Mouse (Mus musculus): ENCODE measurements at regions not wholly inside any gene's neighbourhood (a gene's known extent, or its start where the extent isn't known, plus 50 kb on each side); places are given as distances from the start of the nearest gene placed in this dataset.

DNA sequence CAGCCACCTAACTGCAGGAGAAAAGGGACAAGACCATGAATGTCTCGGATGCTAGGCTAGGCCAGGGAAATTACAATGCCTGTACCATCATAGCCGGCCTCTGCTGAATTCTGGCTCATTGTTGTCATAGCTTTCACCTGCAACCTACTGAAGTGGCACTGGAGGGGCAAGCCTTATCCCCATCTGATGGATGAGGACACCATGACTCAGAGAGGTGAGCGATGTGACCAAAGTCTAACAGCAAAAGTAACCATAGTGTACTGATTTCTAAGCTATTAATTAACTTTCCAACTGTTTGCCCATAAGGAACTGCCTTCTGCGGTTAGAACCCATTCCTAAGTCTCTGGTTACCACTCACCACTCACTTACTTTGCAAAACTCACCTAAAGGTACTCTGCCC, 536.6 kb upstream of the Klf4 start:
- no peak overlapping the region for H3K4me2 ChIP-seq
- no peak overlapping the region for H3K4me3 ChIP-seq
- H3K4me1 ChIP-seq (replicated peaks) = no peaks in the 10 kb centered on the region
- 94% methylated on average over 4 of the region's 4 CpGs for WGBS
- no peaks in the 10 kb centered on the region for H3K27me3 ChIP-seq
- no peaks in the 10 kb centered on the region for H3K36me3 ChIP-seq
- H3K9me3 ChIP-seq = no peaks in the 10 kb centered on the region
- no peak overlapping the region for H3K9ac ChIP-seq
- H3K27ac ChIP-seq = no peak overlapping the region
- ATAC-seq (ENCODE audit: low FRiP score) = no peak

DNA sequence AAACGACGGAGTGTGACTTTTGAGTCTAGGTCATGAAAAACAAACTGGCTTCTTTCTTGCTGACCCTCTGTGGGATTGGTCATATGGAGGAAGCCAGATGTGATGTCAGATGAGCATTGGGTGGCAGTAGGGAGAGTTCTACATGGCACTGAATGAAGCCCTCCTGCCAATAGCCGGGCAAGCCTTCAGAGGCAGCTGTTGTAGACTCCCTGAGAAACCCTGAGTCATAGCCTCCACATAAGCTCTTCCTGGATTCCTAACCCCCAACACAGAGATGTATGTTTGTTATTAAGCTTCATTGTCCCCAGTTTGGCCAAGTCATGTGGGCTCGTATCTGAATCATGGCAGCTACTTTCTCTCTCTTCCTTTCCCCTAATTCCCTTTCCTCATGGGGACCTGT, 532.4 kb upstream of the Klf4 start:
- H3K4me3 ChIP-seq = no peak overlapping the region
- H3K36me3 ChIP-seq = no peaks in the 10 kb centered on the region
- no peak overlapping the region for H3K4me2 ChIP-seq
- WGBS = 96% methylated on average over 4 of the region's 4 CpGs
- no peaks in the 10 kb centered on the region for H3K9me3 ChIP-seq
- no peak for ATAC-seq (ENCODE audit: low FRiP score)
- H3K27me3 ChIP-seq = no peaks in the 10 kb centered on the region
- no peak overlapping the region for H3K9ac ChIP-seq
- H3K27ac ChIP-seq = no peak overlapping the region
- no peaks in the 10 kb centered on the region for H3K4me1 ChIP-seq (replicated peaks)

DNA sequence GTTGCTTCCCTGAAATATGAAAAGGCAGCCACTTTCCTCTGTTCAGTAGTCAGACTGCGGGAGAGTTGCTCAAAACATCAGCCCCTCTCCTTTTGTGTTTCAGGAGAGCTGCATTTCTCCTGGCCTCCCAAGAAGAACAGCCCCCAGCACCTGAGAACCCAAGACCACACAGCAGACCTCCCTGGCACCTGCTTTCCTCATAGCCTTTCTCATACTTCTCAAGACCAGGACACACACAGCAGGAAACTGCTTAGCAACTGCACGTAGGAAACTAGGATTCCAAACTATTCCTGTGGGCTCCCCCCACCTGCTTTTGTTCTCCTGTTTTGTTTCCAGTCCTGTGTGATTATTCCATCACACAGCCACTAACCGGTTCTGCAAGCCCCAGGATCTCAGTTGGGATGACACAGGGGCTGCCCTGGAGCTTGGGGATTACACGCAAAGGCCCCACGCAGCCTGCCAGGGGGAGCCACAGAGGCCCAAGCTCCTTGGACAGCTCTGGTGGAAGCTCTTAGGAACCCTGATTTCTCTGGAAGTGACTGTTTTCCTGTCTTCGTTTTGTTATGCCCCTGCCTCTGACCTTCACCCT, 519.6 kb upstream of the Klf4 start:
- Histone ChIP-seq H3K27me3 (0 out of 2 replicates have a peak, but pooled peaks cover 4% of the 10 kb centered on the region), H3K9me3 (no peaks in the 10 kb centered on the region), H3K4me2 (no peak overlapping the region), H3K27ac (no peak overlapping the region), H3K4me3 (no peak overlapping the region), H3K9ac (no peak overlapping the region), H3K36me3 (no peaks in the 10 kb centered on the region), H3K4me1 (replicated peaks) (peaks cover 19% of the 10 kb centered on the region)
- WGBS = 36% methylated on average over 6 of the region's 6 CpGs
- no peak for ATAC-seq (ENCODE audit: low FRiP score)

DNA sequence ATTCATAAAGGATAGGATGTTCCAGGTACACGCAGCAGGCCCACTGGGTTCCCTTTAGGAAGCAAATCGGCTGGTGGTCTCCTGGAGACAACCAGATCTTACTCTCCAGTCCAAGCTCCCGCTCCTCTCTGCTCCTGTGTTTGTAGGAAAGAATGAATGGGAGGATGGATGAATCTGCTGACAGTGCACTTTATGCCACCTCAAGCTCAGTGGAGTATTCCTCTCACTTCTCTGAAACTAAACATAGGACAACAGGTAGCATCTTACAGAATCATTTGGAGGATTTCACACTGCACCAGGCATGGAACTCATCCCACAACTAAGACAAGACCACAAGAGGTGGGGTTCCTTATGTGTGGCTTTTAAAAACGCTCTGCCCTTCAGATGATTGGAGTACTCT, 507.1 kb upstream of the Klf4 start:
- no peak overlapping the region for H3K27ac ChIP-seq
- H3K4me2 ChIP-seq = no peak overlapping the region
- H3K4me3 ChIP-seq = no peak overlapping the region
- no peaks in the 10 kb centered on the region for H3K36me3 ChIP-seq
- WGBS = 97% methylated on average over 4 of the region's 4 CpGs
- no peaks in the 10 kb centered on the region for H3K27me3 ChIP-seq
- H3K9me3 ChIP-seq = no peaks in the 10 kb centered on the region
- no peak for ATAC-seq (ENCODE audit: low FRiP score)
- no peak overlapping the region for H3K9ac ChIP-seq
- H3K4me1 ChIP-seq (replicated peaks) = 0 out of 2 replicates have a peak, but pooled peaks cover 6% of the 10 kb centered on the region

DNA sequence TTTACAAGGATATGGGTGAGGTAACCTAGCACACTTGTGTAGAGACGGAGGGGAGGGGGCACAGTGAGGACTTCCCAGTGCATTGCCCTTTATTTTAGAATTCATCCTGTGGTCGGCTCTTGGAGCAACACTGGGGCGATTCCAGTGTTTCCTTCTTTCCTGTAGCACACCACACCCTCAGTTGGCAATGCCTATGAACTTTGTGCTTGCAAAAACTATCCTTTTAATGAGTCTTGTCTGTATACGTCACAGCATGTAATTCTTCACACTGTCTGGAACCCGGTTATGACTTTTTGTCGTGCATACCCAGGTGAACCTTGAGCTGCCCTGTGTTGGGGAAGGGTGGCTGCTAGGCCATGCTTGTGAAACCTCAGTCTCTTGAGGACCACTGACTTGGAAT, 504.1 kb upstream of the Klf4 start:
- H3K27ac ChIP-seq = no peak overlapping the region

DNA sequence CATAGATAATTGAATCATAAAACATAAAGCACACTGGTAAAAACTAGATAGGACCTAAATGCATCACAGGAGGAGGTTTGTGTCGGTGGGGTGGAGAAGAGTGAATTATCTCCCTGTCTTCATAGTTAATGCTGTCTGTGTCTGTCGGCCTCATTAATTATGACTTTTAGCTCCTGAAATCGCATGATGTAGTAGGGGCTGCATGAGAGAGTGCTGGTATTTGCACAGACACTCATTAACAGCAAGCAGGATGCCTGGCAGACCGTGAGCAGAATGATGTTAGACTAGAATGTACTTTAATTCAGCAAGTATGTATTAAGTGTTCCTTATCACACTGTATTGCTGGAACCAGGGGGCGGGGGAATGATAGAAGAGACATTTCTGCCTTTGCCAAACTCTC, 503.3 kb upstream of the Klf4 start:
- H3K36me3 ChIP-seq = no peaks in the 10 kb centered on the region
- 65% methylated on average over 5 of the region's 5 CpGs for WGBS
- no peaks in the 10 kb centered on the region for H3K27me3 ChIP-seq
- no peak overlapping the region for H3K9ac ChIP-seq
- H3K4me3 ChIP-seq = no peak overlapping the region
- no peak overlapping the region for H3K4me2 ChIP-seq
- 0 out of 2 replicates have a peak, but pooled peaks cover 6% of the 10 kb centered on the region for H3K4me1 ChIP-seq (replicated peaks)
- H3K27ac ChIP-seq = peak overlapping the region; percentile 60; the same call in 1 of the 2 replicates
- ATAC-seq (ENCODE audit: low FRiP score) = peak; percentile 71
- H3K9me3 ChIP-seq = no peaks in the 10 kb centered on the region

More for the DNA sequence above, 504.1 kb upstream of the Klf4 start:
- H3K27me3 ChIP-seq = no peaks in the 10 kb centered on the region
- H3K36me3 ChIP-seq = no peaks in the 10 kb centered on the region
- 0 out of 2 replicates have a peak, but pooled peaks cover 6% of the 10 kb centered on the region for H3K4me1 ChIP-seq (replicated peaks)
- no peaks in the 10 kb centered on the region for H3K9me3 ChIP-seq
- ATAC-seq (ENCODE audit: low FRiP score) = no peak
- no peak overlapping the region for H3K9ac ChIP-seq
- H3K4me2 ChIP-seq = no peak overlapping the region
- 87% methylated on average over 6 of the region's 6 CpGs for WGBS
- H3K4me3 ChIP-seq = no peak overlapping the region

DNA sequence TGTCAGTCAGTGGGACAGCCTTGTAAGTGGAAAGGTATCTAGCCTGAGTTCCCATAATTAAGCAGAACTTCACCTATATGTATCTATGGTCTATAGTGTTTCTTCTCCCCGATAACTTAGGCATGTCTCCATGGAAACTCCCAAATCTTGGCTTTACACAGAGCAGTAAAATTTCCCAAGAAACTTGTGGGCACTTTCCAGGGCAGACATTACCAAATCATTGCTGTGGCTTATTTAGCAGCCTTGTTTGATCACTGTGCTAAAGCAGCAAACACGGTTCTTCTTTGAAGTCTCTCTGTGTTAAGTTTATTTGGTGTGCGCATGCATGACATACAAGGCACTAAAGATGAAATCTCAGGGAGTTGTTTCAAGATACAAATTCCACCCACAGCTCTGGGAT, 496.2 kb upstream of the Klf4 start:
- Histone ChIP-seq H3K27me3 (no peaks in the 10 kb centered on the region), H3K9ac (no peak overlapping the region), H3K4me2 (no peak overlapping the region), H3K36me3 (no peaks in the 10 kb centered on the region), H3K4me1 (replicated peaks) (no peaks in the 10 kb centered on the region), H3K27ac (no peak overlapping the region), H3K4me3 (no peak overlapping the region), H3K9me3 (no peaks in the 10 kb centered on the region)
- no peak for ATAC-seq (ENCODE audit: low FRiP score)
- 90% methylated on average over 3 of the region's 3 CpGs for WGBS

DNA sequence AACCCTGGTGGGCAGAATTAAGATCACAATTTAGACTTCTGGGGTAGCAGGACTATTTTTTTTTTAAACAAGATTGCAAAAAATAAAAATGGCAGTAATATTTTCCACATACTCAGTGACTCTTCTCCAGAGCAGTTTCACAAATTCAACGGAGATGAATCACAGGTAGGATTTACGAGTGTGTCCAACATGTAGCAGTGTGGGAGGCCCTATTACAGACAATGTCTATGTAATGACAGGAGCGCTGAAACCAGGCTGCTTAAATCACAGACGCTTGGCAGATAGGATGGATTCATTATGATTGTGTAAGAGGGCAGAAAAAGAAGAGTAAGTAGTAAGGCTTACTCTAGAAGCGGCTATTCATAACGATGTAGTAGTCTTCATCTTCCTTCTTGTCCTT, 495.0 kb upstream of the Klf4 start:
- H3K27me3 ChIP-seq = no peaks in the 10 kb centered on the region
- H3K4me3 ChIP-seq = no peak overlapping the region
- ATAC-seq (ENCODE audit: low FRiP score) = no peak
- no peak overlapping the region for H3K4me2 ChIP-seq
- H3K27ac ChIP-seq = no peak overlapping the region
- H3K4me1 ChIP-seq (replicated peaks) = no peaks in the 10 kb centered on the region
- 92% methylated on average over 6 of the region's 6 CpGs for WGBS
- H3K36me3 ChIP-seq = no peaks in the 10 kb centered on the region
- H3K9me3 ChIP-seq = no peaks in the 10 kb centered on the region
- no peak overlapping the region for H3K9ac ChIP-seq

DNA sequence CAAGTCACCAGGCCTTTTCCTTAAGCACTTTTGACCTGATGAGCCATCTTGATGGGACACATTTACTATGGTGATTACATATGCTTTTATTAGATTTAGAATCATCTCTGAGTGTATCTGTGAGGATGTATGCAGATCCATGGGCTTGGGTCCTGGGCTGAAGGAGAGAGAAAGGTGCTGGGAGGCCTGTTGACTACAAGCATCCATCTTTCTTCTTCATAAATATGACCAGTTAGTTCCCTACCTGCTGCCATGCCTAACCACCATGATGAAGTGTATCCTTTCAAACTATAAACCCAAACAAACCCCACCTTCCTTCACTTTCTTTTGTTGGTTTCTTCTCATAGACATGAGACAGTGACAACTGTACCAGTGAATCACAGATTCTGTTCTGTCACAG, 492.2 kb upstream of the Klf4 start:
- Histone ChIP-seq H3K36me3 (no peaks in the 10 kb centered on the region), H3K4me2 (no peak overlapping the region), H3K4me1 (replicated peaks) (no peaks in the 10 kb centered on the region), H3K9me3 (no peaks in the 10 kb centered on the region), H3K27me3 (no peaks in the 10 kb centered on the region), H3K4me3 (no peak overlapping the region), H3K27ac (no peak overlapping the region), H3K9ac (no peak overlapping the region)
- ATAC-seq (ENCODE audit: low FRiP score) = no peak

DNA sequence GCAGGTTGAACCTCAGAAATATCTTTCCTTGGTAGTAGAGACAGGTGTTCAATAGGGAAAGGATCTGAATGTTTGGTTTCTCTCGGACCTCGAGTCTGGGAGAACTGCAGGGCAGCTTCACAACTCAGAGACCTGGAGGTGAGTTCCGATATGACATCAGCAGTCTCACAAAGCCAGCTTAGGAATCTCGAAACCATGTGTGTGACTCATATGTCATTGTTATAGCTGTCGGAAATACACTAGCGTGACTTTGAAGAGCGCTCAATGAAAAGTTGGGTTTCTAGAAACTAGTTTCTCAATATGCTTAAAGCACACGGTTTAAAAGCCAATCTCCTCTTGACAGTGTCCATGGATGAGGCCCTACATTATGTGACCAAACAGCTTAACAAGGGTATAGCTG, 485.9 kb upstream of the Klf4 start:
- no peak overlapping the region for H3K4me2 ChIP-seq
- no peaks in the 10 kb centered on the region for H3K9me3 ChIP-seq
- H3K4me1 ChIP-seq (replicated peaks) = no peaks in the 10 kb centered on the region
- no peak for ATAC-seq (ENCODE audit: low FRiP score)
- H3K9ac ChIP-seq = no peak overlapping the region
- WGBS = 93% methylated on average over 8 of the region's 8 CpGs
- no peak overlapping the region for H3K4me3 ChIP-seq
- no peaks in the 10 kb centered on the region for H3K36me3 ChIP-seq
- no peak overlapping the region for H3K27ac ChIP-seq
- H3K27me3 ChIP-seq = no peaks in the 10 kb centered on the region

DNA sequence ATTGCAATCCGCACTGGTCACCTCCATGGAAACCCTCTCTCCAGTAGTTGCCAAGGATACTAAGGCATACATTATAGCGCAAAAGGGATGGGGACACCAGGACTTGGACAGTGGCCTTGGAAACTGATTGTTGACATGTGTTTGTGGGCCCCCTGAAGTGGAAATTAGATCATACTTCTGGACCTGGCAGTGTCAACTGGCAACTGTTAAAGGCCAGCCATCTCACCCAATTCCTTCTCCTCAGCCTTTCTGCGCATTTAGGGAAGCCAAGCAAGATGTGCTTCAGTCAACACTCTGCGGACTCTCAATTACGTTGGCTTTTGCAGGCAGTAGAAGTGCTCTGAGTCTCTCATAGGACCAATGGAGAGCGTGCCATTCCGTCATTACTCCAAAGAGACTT, 483.2 kb upstream of the Klf4 start:
- no peaks in the 10 kb centered on the region for H3K4me1 ChIP-seq (replicated peaks)
- H3K4me2 ChIP-seq = no peak overlapping the region
- 89% methylated on average over 7 of the region's 7 CpGs for WGBS
- no peak overlapping the region for H3K9ac ChIP-seq
- H3K27ac ChIP-seq = no peak overlapping the region
- no peaks in the 10 kb centered on the region for H3K36me3 ChIP-seq
- H3K27me3 ChIP-seq = no peaks in the 10 kb centered on the region
- H3K4me3 ChIP-seq = no peak overlapping the region
- no peaks in the 10 kb centered on the region for H3K9me3 ChIP-seq
- ATAC-seq (ENCODE audit: low FRiP score) = no peak

DNA sequence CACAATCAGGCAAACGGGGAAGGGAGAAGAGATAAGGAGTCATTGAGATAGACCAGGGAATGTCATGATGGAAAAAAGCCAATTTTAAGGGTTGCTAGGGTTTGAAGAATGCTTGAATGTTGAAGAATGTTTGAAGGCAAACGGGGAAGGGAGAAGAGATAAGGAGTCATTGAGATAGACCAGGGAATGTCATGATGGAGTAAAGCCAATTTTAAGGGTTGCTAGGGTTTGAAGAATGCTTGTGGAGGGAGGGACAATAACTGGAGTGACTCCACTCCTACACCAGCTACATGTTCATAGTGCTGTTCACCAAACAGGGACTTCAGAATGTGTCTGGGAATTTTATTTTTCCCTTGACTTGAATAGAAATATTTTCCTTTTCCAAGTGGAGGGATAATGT, 476.0 kb upstream of the Klf4 start:
- Histone ChIP-seq H3K9me3 (no peaks in the 10 kb centered on the region), H3K36me3 (no peaks in the 10 kb centered on the region), H3K27me3 (no peaks in the 10 kb centered on the region), H3K4me1 (replicated peaks) (no peaks in the 10 kb centered on the region), H3K27ac (no peak overlapping the region), H3K9ac (no peak overlapping the region), H3K4me3 (no peak overlapping the region), H3K4me2 (no peak overlapping the region)
- 78% methylated on average over 2 of the region's 2 CpGs for WGBS
- no peak for ATAC-seq (ENCODE audit: low FRiP score)

DNA sequence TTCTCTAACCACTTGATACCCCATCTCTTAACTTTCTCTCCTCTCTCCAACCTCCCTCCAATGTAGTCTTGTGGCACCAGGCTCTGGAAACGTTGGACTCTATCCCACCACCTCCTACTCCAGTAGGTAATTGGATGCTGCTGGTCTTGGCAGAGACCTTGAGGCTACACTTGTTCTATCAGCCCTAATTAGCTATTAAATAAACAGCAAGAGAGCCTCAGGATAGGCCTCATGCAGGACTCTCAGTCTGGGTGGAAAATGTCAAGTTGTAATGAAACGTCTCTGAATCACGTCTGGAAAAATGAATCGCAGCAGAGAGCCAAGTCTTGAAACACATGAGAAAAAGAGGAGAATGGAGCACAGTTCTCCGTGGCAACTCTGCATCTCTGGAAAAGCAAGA, 472.0 kb upstream of the Klf4 start:
- Histone ChIP-seq H3K27me3 (no peaks in the 10 kb centered on the region), H3K36me3 (no peaks in the 10 kb centered on the region), H3K4me3 (no peak overlapping the region), H3K4me1 (replicated peaks) (peaks cover 10% of the 10 kb centered on the region; the same call in 1 of the 2 replicates), H3K9ac (no peak overlapping the region), H3K27ac (no peak overlapping the region), H3K9me3 (no peaks in the 10 kb centered on the region), H3K4me2 (no peak overlapping the region)
- ATAC-seq (ENCODE audit: low FRiP score) = no peak
- WGBS = 80% methylated on average over 5 of the region's 5 CpGs

Measured in hindbrain, embryonic 13.5 days (tissue).